ENCODE assay signal across 28 mouse cellular contexts in genomic region chr11:3668768-3669167, GRCm38 (mm10). TPM values are rescaled to one million over a fixed set of nuclear protein-coding genes. Genes with fewer than 3 reads are reported as not detected.
DNase-seq lines count a peak whose midpoint lies in the region; ATAC-seq and TF ChIP-seq lines count a peak whose summit lies in the region.
"Had no signal": no experiment of that assay in that cellular context is flagged by ENCODE, and none has a peak within 500 bp of the region (broad histone marks: within the 10 kb centered on the region; RNA-seq: fewer than 3 reads in every experiment).

No protein-coding gene starts in this region.

- no peak for ATAC-seq in intestine, embryonic 15.5 days
- ATAC-seq: CD4-positive, CD25-positive, alpha-beta regulatory T cell, adult 4 months; forebrain, embryonic 15.5 days; inflammation-experienced regulatory T-cells, adult 6 months; midbrain, embryonic 16.5 days had no signal

- peaks cover 8% of the 10 kb centered on the region for H3K36me3 ChIP-seq in intestine, embryonic 15.5 days

- H3K9ac ChIP-seq in intestine, embryonic 15.5 days, result no peak overlapping the region
- H3K9ac ChIP-seq: embryonic facial prominence, embryonic 12.5 days; forebrain, embryonic 15.5 days; heart, embryonic 12.5 days; hindbrain, embryonic 14.5 days; limb, embryonic 12.5 days; liver, embryonic 15.5 days; stomach, embryonic 15.5 days had no signal

- peak; percentile 36 for DNase-seq in adrenal gland, adult 2 months
- DNase-seq in adrenal gland, postnatal 10 days, result no peak
- DNase-seq in heart, adult 8-10 months (ENCODE audit: low spot score), result peak; percentile 28
- no peak for DNase-seq in heart, postnatal 10 days
- DNase-seq in lung, postnatal 25 days (ENCODE audit: low spot score), result peak; percentile 23
- no peak for DNase-seq in lung, adult 2 months
- peak; percentile 28 for DNase-seq in skeletal muscle tissue, adult 2 months (ENCODE audit: low read depth, low spot score)
- DNase-seq: adrenal gland, adult 8-10 months; cerebellum, adult 18-20 months; cerebellum, postnatal 14 days; heart, postnatal 4 days; kidney, adult 8-10 months; kidney, postnatal 14 days; thymus, adult 18-20 months; thymus, postnatal 36 days had no signal

- H3K4me2 ChIP-seq in intestine, embryonic 15.5 days (replicated peaks), result no peak overlapping the region
- H3K4me2 ChIP-seq: embryonic facial prominence, embryonic 12.5 days; forebrain, embryonic 15.5 days; heart, embryonic 12.5 days; hindbrain, embryonic 14.5 days; limb, embryonic 12.5 days; liver, embryonic 15.5 days; stomach, embryonic 15.5 days had no signal

- no peak for TF ChIP-seq CTCF in lung, adult 2 months (IDR thresholded peaks at IDR 0.05; ENCODE audit: insufficient read depth, low read length)

- intact Hi-C loops in heart, postnatal 10 days (cut with DNase I), result no loop called here

- WGBS in lung, adult 2 months, result 59% methylated on average over 2 of the region's 2 CpGs
- 84% methylated on average over 2 of the region's 2 CpGs for WGBS in intestine, embryonic 15.5 days

- H3K27me3 ChIP-seq in intestine, embryonic 15.5 days (replicated peaks), result no peaks in the 10 kb centered on the region
- H3K27me3 ChIP-seq: embryonic facial prominence, embryonic 12.5 days; forebrain, embryonic 15.5 days; heart, embryonic 12.5 days; limb, embryonic 12.5 days; liver, embryonic 15.5 days; stomach, embryonic 15.5 days had no signal

- H3K9me3 ChIP-seq in intestine, embryonic 15.5 days, result no peaks in the 10 kb centered on the region
- H3K9me3 ChIP-seq: embryonic facial prominence, embryonic 12.5 days; forebrain, embryonic 15.5 days; heart, embryonic 12.5 days; limb, embryonic 12.5 days; liver, embryonic 15.5 days; stomach, embryonic 15.5 days had no signal

- peaks cover 5% of the 10 kb centered on the region for H3K4me1 ChIP-seq in lung, adult 2 months (ENCODE audit: control insufficient read depth, insufficient read depth, low read length)
- H3K4me1 ChIP-seq in intestine, embryonic 15.5 days (replicated peaks), result no peaks in the 10 kb centered on the region
- H3K4me1 ChIP-seq: embryonic facial prominence, embryonic 12.5 days; forebrain, embryonic 15.5 days; heart, embryonic 12.5 days; limb, embryonic 12.5 days; liver, embryonic 15.5 days; stomach, embryonic 15.5 days had no signal

- no peak for TF ChIP-seq POLR2A in lung, adult 2 months (IDR thresholded peaks at IDR 0.05; ENCODE audit: borderline replicate concordance, extremely low read depth, low read depth, low read length)

- H3K27ac ChIP-seq in intestine, embryonic 15.5 days, result no peak overlapping the region
- H3K27ac ChIP-seq: embryonic facial prominence, embryonic 12.5 days; forebrain, embryonic 15.5 days; hindbrain, embryonic 14.5 days; layer of hippocampus, adult 2 months; limb, embryonic 12.5 days; liver, embryonic 15.5 days; macrophage; stomach, embryonic 15.5 days had no signal

- H3K4me3 ChIP-seq in lung, adult 2 months (replicated peaks; ENCODE audit: extremely low read depth, low read depth, low read length), result no peak overlapping the region
- no peak overlapping the region for H3K4me3 ChIP-seq in intestine, embryonic 15.5 days (replicated peaks)
- H3K4me3 ChIP-seq: embryonic facial prominence, embryonic 12.5 days; forebrain, embryonic 15.5 days; heart, embryonic 12.5 days; layer of hippocampus, adult 2 months; limb, embryonic 12.5 days; liver, embryonic 15.5 days; stomach, embryonic 15.5 days had no signal

RNA-seq across cellular contexts. Expression of gene Morc2a, which starts 19.8 kb away (rescaled TPM):
- 10 to 100 TPM; 33.4 to 39.0 TPM for total RNA-seq in adrenal gland, adult 2 months (2021)
- polyA plus RNA-seq in adrenal gland, adult 2 months (2012; rRNA removed), result 6.8 and 7.3 TPM in 2 replicates
- total RNA-seq in adrenal gland, postnatal 10 days (2021), result 10 to 100 TPM; 33.1 to 44.9 TPM
- 10 to 100 TPM; 18.5 to 20.2 (median 18.7) TPM for total RNA-seq in heart, adult 8-10 months (2022)
- 10 to 100 TPM; 28.9 to 36.8 TPM for total RNA-seq in heart, postnatal 10 days (2021)
- 7.9 and 11.1 TPM in 2 replicates for polyA plus RNA-seq in lung, adult 2 months (2012; rRNA removed)
- 20.9 and 21.1 TPM in 2 replicates for polyA plus RNA-seq in intestine, embryonic 15.5 days (2015; fragmentation: Nextera tagmentation; extraction: Ambion mirVana)

Comparison
In these comparisons a context has a peak if more than half of its experiments do, and no peak if none do; other contexts are left out.
1. DNase-seq: peak in adrenal gland, adult 2 months (single experiment), heart, adult 8-10 months (single experiment), lung, postnatal 25 days (single experiment) and skeletal muscle tissue, adult 2 months (single experiment); none in adrenal gland, postnatal 10 days (single experiment), heart, postnatal 10 days (0 of 2) and lung, adult 2 months (single experiment).